Mouse (Mus musculus) liver, adult 2 months (tissue): ENCODE measurements around the gene Gp1bb.

ENCODE experiments used
- CTCF ChIP-seq: fragments of 200-500 bp; IDR thresholded peaks from 2 replicates; pipeline ENCODE4 v1.5.1; 2011; ENCODE audit warnings: low read depth, low read length, control low read depth
- POLR2A ChIP-seq: fragments of 200-500 bp; IDR thresholded peaks from 2 replicates; pipeline ENCODE4 v1.6.1; 2011; ENCODE audit warnings: low read length, control low read depth; ENCODE audit not compliant: insufficient read depth; ENCODE audit errors: extremely low read depth

DNA sequence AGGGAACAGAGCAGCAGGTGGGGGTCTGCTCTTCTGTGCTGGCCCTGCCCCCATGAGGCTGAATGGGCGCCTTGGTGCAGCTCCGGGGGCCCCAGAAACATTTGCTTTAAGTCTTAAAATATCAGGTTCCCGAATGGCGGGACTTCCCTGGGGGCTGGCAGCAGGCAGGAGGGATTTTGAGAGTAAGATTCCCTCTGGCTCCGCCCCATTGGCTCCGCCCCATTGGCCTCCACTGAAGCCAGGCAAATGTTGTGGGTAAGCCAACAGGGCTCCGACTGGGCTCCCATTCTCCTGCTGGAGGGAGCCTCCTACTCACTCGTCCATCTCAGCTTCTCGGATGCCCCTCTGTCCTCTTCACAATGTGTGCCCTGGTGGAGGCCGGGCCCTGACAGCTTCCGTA lies 14.0 kb downstream of the Gp1bb start:
- no peak for TF ChIP-seq POLR2A
- TF ChIP-seq CTCF = no peak
